Mouse (Mus musculus) CH12.LX (cell line): ENCODE results near the gene Dus3l.
A peak's percentile ranks its signal among the peaks of the same experiment; 100 is the strongest.

Source experiments
- CTCF ChIP-seq, 2 experiments: IDR thresholded peaks in 1 of 2; conservative IDR thresholded peaks in 1 of 2; 2 replicates each; pipeline ENCODE4 v1.5.1; 2011 to 2012; ENCODE audit warnings: low read depth in 2 of 2, low read length in 2 of 2, improper control_type of control experiment in 1 of 2, inconsistent platforms in 1 of 2, mild to moderate bottlenecking in 1 of 2, moderate library complexity in 1 of 2
- E2F4 ChIP-seq: IDR thresholded peaks from 2 replicates; pipeline ENCODE4 v1.6.1; 2011; ENCODE audit warnings: low read depth, low read length, improper control_type of control experiment; ENCODE audit not compliant: insufficient replicate concordance
- GABPA ChIP-seq: IDR thresholded peaks from 2 replicates; pipeline ENCODE4 v1.6.1; 2012; ENCODE audit warnings: low read depth, low read length, improper control_type of control experiment, inconsistent platforms; ENCODE audit not compliant: insufficient replicate concordance
- MYC ChIP-seq: IDR thresholded peaks from 2 replicates; pipeline ENCODE4 v1.6.1; 2011; ENCODE audit warnings: low read depth, mild to moderate bottlenecking, improper control_type of control experiment, low read length
- USF2 ChIP-seq: conservative IDR thresholded peaks from 2 replicates; pipeline ENCODE4 v1.6.1; 2011; ENCODE audit warnings: low read depth, low read length, improper control_type of control experiment
- ZKSCAN1 ChIP-seq: IDR thresholded peaks from 2 replicates; pipeline ENCODE4 v1.6.1; 2012; ENCODE audit warnings: low read depth, inconsistent platforms, low read length, improper control_type of control experiment, borderline replicate concordance
- ZMIZ1 ChIP-seq: IDR thresholded peaks from 2 replicates; pipeline ENCODE4 v1.6.1; 2012; ENCODE audit warnings: low read depth, mild to moderate bottlenecking, inconsistent platforms, low read length, improper control_type of control experiment

- TF ChIP-seq GABPA: peak; percentile 11; the same call in 1 of the 2 replicates
- no peak for TF ChIP-seq CTCF (conservative IDR thresholded peaks at IDR 0.05 in 1 of 2, IDR thresholded peaks at IDR 0.05 in 1 of 2; ENCODE audit: low read depth in 2 of 2, low read length in 2 of 2)
- TF ChIP-seq ZMIZ1: no peak; the same call in 1 of the 2 replicates
- no peak for TF ChIP-seq USF2
- TF ChIP-seq ZKSCAN1: no peak
- peak; percentile 90 for TF ChIP-seq MYC
- TF ChIP-seq E2F4: 0 out of 2 replicates have a peak, but pooled peaks have one; percentile 37
These were observed at the start of gene Dus3l for GRCm38 (mm10) chr17:56764474-56765354.
